Mouse (Mus musculus): Measurements from ENCODE around the gene Pygl. TPM values are rescaled to one million over a fixed set of nuclear protein-coding genes. Genes with fewer than 3 reads are reported as not detected.

The Pygl gene
- total RNA-seq, 1 experiment from 2014 or later: 77.9 TPM

Other genes with a start within 250 kb of the Pygl start
- 33.5 and 41.9 TPM in 2 replicates for gene Sav1, start 244.5 kb downstream of the Pygl start, total RNA-seq (2017)
- gene Nin, start 117.8 kb downstream of the Pygl start, total RNA-seq (2017): 51.4 and 90.5 TPM in 2 replicates
- gene Abhd12b, start 77.3 kb downstream of the Pygl start, total RNA-seq (2017): not detected in 2 replicates
- 0.50 TPM in 1 of 2 replicates, not detected in the other for gene Trim9, start 116.1 kb upstream of the Pygl start, total RNA-seq (2017)
- 75.9 and 99.0 TPM in 2 replicates for gene Tmx1, start 221.6 kb upstream of the Pygl start, total RNA-seq (2017)